Mouse (Mus musculus): ENCODE results near the gene Rilp. TPM values are rescaled to one million over a fixed set of nuclear protein-coding genes. Genes with fewer than 3 reads are reported as not detected.

Rilp gene
- polyA plus RNA-seq, 1 experiment from 2014 or later, result 4.2 TPM

DNA sequence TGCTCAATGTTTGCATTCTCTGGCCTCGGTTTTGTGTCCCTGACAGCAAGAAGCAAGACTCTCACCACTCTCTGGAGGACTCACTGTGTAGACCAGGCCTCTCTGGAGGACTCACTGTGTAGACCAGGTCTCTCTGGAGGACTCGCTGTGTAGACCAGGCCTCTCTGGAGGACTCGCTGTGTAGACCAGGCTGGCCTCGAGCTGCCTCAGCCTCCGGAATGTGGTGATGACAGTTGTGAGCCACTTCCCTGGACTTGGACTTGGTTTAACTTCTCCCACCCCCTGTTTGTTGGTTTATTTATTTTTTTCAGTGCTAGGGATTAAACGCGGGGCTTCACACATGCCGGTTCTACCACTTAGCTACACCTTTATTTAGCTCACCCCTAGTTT lies 27.1 kb downstream of the Rilp start:
- no peak overlapping the region for H3K27ac ChIP-seq (ENCODE audit: low read depth, low read length)
- H3K4me2 ChIP-seq (ENCODE audit: low read length), result no peak overlapping the region
- WGBS, result 87% methylated on average over 8 of the region's 8 CpGs
- H3K4me3 ChIP-seq (ENCODE audit: low read length), result no peak overlapping the region
- no peaks in the 10 kb centered on the region for H3K36me3 ChIP-seq (ENCODE audit: control insufficient read depth, insufficient read depth, low read length)
- H3K9me3 ChIP-seq (ENCODE audit: control insufficient read depth, low read length), result no peaks in the 10 kb centered on the region
- H3K4me1 ChIP-seq (ENCODE audit: control insufficient read depth, insufficient read depth, low read depth, low read length), result peaks cover 33% of the 10 kb centered on the region
- H3K27me3 ChIP-seq (replicated peaks; ENCODE audit: control insufficient read depth, insufficient read depth, low read length), result no peaks in the 10 kb centered on the region
- no peak for ATAC-seq
- no peak overlapping the region for H3K9ac ChIP-seq (ENCODE audit: low read depth, low read length)

DNA sequence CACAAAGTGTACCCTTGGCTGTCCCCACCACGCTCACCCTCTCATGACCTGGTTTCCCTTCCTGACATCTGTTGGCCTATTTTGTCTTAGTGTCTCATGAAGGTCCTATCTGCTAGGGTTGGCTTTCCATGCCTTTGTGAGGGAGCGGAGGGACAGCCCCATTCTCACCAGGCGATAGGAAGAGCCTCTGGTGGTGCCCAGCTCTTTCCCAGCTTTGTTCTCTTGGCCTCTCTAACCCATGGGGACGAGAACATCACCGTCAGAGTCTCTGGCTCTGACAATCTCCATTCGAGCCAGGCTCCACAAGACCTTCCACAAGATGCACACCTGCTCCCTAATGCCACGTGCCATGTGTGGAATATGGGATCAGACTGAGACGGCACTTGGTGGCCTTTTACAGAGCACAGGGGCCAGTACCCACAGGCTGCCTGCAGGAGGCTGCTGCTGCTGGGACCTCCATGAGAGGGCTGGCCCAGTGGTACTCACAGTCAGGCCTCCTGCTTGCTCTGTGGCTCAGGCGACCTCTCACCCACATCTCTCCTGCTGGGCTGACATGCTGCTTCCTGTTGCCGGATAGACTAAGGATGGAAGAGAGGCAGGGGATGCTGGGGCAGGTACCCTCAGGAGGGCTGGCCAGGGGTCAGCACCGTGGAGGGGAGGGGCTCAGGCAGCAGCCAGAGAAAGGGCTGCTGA lies 27.7 kb downstream of the Rilp start:
- no peak overlapping the region for H3K4me2 ChIP-seq (ENCODE audit: low read length)

DNA sequence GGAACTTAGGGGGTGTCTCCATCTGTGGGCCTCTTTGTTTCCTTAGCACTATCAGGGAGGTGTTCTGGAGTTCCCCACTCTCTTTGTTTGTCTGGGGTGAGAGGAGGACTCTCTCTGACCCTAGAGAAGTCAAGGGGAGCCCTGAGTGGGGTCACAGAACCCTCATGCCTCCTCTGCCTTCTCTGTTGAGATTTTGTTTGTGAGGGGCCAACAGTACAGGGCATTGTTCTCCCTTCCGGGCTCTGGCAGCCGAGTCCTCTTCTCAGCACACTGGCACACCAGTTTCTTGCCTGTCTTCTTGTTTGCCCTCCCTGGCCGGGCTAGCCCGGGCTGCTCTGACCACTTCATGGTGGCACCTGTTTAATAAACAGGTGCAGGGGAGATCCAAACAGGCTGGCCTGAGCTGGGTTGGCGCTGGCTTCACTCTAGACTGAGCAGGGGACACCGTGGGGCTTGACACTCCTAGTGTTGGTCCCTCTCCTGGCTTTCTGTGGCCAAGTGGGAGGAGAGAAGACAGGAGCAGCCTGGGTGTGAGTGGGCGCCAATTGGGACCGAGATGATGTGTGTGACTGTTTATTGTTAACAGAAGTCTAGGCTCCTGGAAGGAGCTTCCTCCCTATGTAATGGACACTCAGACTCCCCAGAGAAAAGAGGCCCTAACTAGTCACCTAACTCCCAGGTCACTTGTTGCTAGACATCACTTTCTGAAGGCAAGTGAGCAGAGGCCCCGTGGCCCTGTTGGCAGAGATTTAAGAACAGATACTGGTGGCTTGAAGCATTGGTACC lies 28.5 kb downstream of the Rilp start:
- H3K27ac ChIP-seq (ENCODE audit: low read depth, low read length), result peak overlapping the region; percentile 21; the same call in 1 of the 2 replicates
- H3K9ac ChIP-seq (ENCODE audit: low read depth, low read length), result 0 out of 2 replicates have a peak overlapping the region, but pooled peaks have one; percentile 2
- 63% methylated on average over 9 of the region's 9 CpGs for WGBS
- no peak for ATAC-seq
- H3K4me3 ChIP-seq (ENCODE audit: low read length), result no peak overlapping the region
- no peaks in the 10 kb centered on the region for H3K36me3 ChIP-seq (ENCODE audit: control insufficient read depth, insufficient read depth, low read length)
- no peaks in the 10 kb centered on the region for H3K27me3 ChIP-seq (replicated peaks; ENCODE audit: control insufficient read depth, insufficient read depth, low read length)
- H3K4me2 ChIP-seq (ENCODE audit: low read length), result no peak overlapping the region
- H3K4me1 ChIP-seq (ENCODE audit: control insufficient read depth, insufficient read depth, low read depth, low read length), result peaks cover 28% of the 10 kb centered on the region
- H3K9me3 ChIP-seq (ENCODE audit: control insufficient read depth, low read length), result no peaks in the 10 kb centered on the region

More for the DNA sequence above, 27.7 kb downstream of the Rilp start:
- peaks cover 33% of the 10 kb centered on the region for H3K4me1 ChIP-seq (ENCODE audit: control insufficient read depth, insufficient read depth, low read depth, low read length)
- peak overlapping the region; percentile 21; the same call in 1 of the 2 replicates for H3K27ac ChIP-seq (ENCODE audit: low read depth, low read length)
- H3K36me3 ChIP-seq (ENCODE audit: control insufficient read depth, insufficient read depth, low read length), result no peaks in the 10 kb centered on the region
- H3K27me3 ChIP-seq (replicated peaks; ENCODE audit: control insufficient read depth, insufficient read depth, low read length), result no peaks in the 10 kb centered on the region
- 40% methylated on average over 11 of the region's 11 CpGs for WGBS
- H3K9me3 ChIP-seq (ENCODE audit: control insufficient read depth, low read length), result no peaks in the 10 kb centered on the region
- peak; percentile 25; the same call in 1 of the 2 replicates for ATAC-seq
- H3K9ac ChIP-seq (ENCODE audit: low read depth, low read length), result 0 out of 2 replicates have a peak overlapping the region, but pooled peaks have one; percentile 2
- H3K4me3 ChIP-seq (ENCODE audit: low read length), result no peak overlapping the region

DNA sequence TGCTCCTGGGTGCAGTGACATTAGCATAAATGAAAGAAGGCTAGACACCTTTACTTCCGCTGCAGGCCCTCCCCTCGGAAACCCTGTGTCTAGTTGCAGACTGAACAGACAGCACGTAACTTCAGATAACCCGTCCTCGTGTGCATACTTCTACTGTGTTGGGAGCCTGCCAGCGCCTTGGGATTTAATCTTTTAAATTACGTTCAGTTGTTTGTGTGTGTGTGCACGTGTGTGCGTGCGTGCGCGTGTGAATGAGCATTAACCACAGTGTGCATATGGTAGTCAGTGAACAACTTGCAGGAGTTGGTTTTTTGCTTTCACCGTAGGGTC lies 29.0 kb downstream of the Rilp start:
- Histone ChIP-seq H3K4me3 (ENCODE audit: low read length) (no peak overlapping the region), H3K4me1 (ENCODE audit: control insufficient read depth, insufficient read depth, low read depth, low read length) (peaks cover 22% of the 10 kb centered on the region), H3K9me3 (ENCODE audit: control insufficient read depth, low read length) (no peaks in the 10 kb centered on the region), H3K27ac (ENCODE audit: low read depth, low read length) (no peak overlapping the region), H3K9ac (ENCODE audit: low read depth, low read length) (no peak overlapping the region), H3K27me3 (replicated peaks; ENCODE audit: control insufficient read depth, insufficient read depth, low read length) (no peaks in the 10 kb centered on the region), H3K36me3 (ENCODE audit: control insufficient read depth, insufficient read depth, low read length) (no peaks in the 10 kb centered on the region), H3K4me2 (ENCODE audit: low read length) (no peak overlapping the region)
- ATAC-seq, result no peak
- WGBS, result 87% methylated on average over 13 of the region's 13 CpGs

DNA sequence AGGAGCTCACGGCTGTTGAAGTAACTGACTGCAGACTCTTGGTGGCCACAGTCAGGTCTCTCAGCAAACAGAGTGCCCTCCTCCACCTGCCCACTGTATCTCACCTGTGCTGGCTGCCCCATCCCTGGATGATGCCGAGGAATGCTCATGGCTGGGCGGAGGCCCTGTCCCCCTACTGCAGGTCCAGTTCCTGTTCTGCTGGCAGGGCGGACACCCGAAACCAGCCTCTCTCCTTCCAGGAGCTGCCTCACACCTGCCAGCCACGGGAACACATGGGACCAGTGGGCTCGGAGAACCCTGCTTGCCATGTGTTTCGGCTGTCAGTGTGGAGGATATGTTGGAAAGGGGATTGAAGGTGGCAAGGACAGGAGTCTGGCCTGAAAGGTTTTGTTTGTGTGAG lies 30.3 kb downstream of the Rilp start:
- no peak overlapping the region for H3K9ac ChIP-seq (ENCODE audit: low read depth, low read length)
- 87% methylated on average over 8 of the region's 8 CpGs for WGBS
- H3K4me1 ChIP-seq (ENCODE audit: control insufficient read depth, insufficient read depth, low read depth, low read length), result peaks cover 12% of the 10 kb centered on the region
- H3K4me2 ChIP-seq (ENCODE audit: low read length), result no peak overlapping the region
- no peaks in the 10 kb centered on the region for H3K27me3 ChIP-seq (replicated peaks; ENCODE audit: control insufficient read depth, insufficient read depth, low read length)
- no peaks in the 10 kb centered on the region for H3K36me3 ChIP-seq (ENCODE audit: control insufficient read depth, insufficient read depth, low read length)
- H3K27ac ChIP-seq (ENCODE audit: low read depth, low read length), result peak overlapping the region; percentile 4; the same call in 1 of the 2 replicates
- no peak overlapping the region for H3K4me3 ChIP-seq (ENCODE audit: low read length)
- no peak for ATAC-seq
- no peaks in the 10 kb centered on the region for H3K9me3 ChIP-seq (ENCODE audit: control insufficient read depth, low read length)

DNA sequence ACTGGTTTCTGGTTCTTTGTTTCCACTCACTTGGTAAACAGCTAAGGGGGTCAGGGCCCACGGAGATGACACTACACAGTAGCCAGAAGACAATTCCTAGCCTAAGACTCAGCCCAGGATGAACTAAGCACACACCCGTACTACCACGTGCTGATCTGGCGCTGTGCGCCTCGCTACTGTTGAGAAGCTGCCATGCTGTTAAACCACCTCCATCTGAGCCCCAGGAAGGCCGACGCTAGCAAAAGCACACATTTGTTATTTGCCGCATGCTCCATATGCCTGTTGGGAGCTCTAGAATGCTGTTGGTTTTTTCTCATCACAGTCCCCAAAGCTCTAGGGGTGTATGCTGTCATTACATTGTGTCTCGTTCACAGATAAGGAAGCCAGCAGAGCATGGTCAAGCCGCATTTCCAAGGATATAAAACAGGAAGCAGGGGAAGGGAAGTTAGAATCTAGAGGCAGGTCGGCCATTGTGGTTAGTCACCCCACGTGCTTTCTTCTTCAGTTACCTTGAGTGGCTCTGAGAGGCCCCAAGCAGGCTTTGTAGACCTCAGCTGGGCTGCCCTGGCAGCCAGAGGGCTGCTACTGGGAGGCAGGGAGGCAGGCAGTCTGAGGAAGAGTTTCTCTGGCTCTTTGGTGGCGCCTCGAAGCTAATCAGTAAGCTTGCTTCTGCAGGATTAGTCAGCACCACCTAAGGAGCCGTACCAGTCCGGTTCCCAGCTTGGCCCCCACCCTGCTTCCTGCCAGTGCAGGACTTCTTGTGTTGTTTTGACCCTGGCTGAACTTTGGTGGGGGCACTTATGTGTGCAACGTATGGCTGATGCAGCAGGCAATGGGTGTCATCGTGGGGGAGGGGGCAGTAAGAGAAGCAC lies 31.1 kb downstream of the Rilp start:
- no peak overlapping the region for H3K4me3 ChIP-seq (ENCODE audit: low read length)
- WGBS, result 71% methylated on average over 19 of the region's 19 CpGs

DNA sequence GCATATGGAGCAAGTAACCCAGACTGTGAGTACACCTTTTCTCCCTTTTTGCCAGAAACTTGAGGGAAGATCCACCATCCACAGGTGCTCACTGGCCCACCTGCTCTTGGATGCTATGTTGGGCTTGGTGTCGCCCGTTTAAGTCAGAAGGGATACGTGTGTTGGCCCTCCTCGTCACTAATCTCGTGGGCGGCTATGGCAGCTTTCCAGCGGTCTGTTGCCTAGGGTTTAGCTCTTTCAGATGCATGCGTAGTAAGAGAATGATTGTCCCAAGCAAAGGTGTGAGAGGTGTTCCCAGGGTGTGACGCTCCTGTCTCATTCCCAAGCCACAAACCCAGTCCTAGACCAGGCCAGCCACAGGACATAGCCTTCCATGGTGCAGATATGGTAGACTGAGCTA lies 34.8 kb downstream of the Rilp start:
- 81% methylated on average over 9 of the region's 9 CpGs for WGBS
- Histone ChIP-seq H3K27ac (ENCODE audit: low read depth, low read length) (no peak overlapping the region), H3K4me1 (ENCODE audit: control insufficient read depth, insufficient read depth, low read depth, low read length) (peaks cover 2% of the 10 kb centered on the region), H3K4me2 (ENCODE audit: low read length) (no peak overlapping the region), H3K36me3 (ENCODE audit: control insufficient read depth, insufficient read depth, low read length) (peaks cover 8% of the 10 kb centered on the region; the same call in 1 of the 2 replicates), H3K4me3 (ENCODE audit: low read length) (no peak overlapping the region), H3K27me3 (replicated peaks; ENCODE audit: control insufficient read depth, insufficient read depth, low read length) (no peaks in the 10 kb centered on the region), H3K9ac (ENCODE audit: low read depth, low read length) (no peak overlapping the region), H3K9me3 (ENCODE audit: control insufficient read depth, low read length) (no peaks in the 10 kb centered on the region)
- no peak for ATAC-seq

More for the DNA sequence above, 31.1 kb downstream of the Rilp start:
- 0 out of 2 replicates have a peak, but pooled peaks have one; percentile 40 for ATAC-seq
- Histone ChIP-seq H3K4me1 (ENCODE audit: control insufficient read depth, insufficient read depth, low read depth, low read length) (peaks cover 5% of the 10 kb centered on the region), H3K9ac (ENCODE audit: low read depth, low read length) (no peak overlapping the region), H3K9me3 (ENCODE audit: control insufficient read depth, low read length) (no peaks in the 10 kb centered on the region), H3K27me3 (replicated peaks; ENCODE audit: control insufficient read depth, insufficient read depth, low read length) (no peaks in the 10 kb centered on the region), H3K36me3 (ENCODE audit: control insufficient read depth, insufficient read depth, low read length) (no peaks in the 10 kb centered on the region), H3K27ac (ENCODE audit: low read depth, low read length) (peak overlapping the region; percentile 4; the same call in 1 of the 2 replicates), H3K4me2 (ENCODE audit: low read length) (no peak overlapping the region)

DNA sequence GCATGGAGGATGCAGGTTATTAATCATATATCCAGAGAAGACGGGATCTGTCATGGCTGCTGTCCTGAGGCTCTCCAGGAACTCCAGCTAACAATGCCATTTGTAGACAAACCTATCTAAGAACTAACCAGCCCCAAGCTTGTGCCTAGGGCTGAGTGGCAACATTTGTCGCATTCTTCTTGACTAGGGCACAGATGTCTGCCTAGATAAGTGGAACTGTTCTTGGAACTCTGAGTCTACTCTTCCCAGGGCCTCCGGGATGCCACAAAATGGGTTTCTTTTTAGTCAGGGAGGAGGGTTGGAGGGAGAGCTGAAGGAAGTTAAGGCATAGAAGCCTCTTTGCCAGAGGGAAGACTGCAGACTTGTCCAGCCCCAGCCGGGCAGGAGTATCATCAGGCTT lies 36.2 kb downstream of the Rilp start:
- H3K27ac ChIP-seq (ENCODE audit: low read depth, low read length), result no peak overlapping the region
- ATAC-seq, result no peak

More for the DNA sequence above, 36.2 kb downstream of the Rilp start:
- Histone ChIP-seq H3K4me3 (ENCODE audit: low read length) (no peak overlapping the region), H3K27me3 (replicated peaks; ENCODE audit: control insufficient read depth, insufficient read depth, low read length) (no peaks in the 10 kb centered on the region), H3K4me2 (ENCODE audit: low read length) (no peak overlapping the region), H3K9me3 (ENCODE audit: control insufficient read depth, low read length) (no peaks in the 10 kb centered on the region), H3K9ac (ENCODE audit: low read depth, low read length) (no peak overlapping the region), H3K36me3 (ENCODE audit: control insufficient read depth, insufficient read depth, low read length) (peaks cover 8% of the 10 kb centered on the region; the same call in 1 of the 2 replicates), H3K4me1 (ENCODE audit: control insufficient read depth, insufficient read depth, low read depth, low read length) (peaks cover 12% of the 10 kb centered on the region)
- 75% methylated on average over 4 of the region's 4 CpGs for WGBS

Data from hindbrain, embryonic 16.5 days (tissue).